Mouse (Mus musculus) liver, embryonic 11.5 days (tissue): ENCODE measurements around the gene Pmpca. TPM values are rescaled to one million over a fixed set of nuclear protein-coding genes. Genes with fewer than 3 reads are reported as not detected.

Source experiments
- ATAC-seq: fragments of 200-750 bp; cut with Nextera tagmentation; replicated peaks from 2 replicates; pipeline ENCODE4 v1.8.0; 2017; ENCODE audit warnings: moderate number of reproducible peaks, mild to moderate bottlenecking, moderate TSS enrichment, moderate library complexity; ENCODE audit not compliant: low FRiP score
- DNase-seq: peaks from one replicate; pipeline ENCODE4 v3.0.0-alpha.2; 2017; ENCODE audit warnings: low spot score
- H3K27ac ChIP-seq: fragments of 300-500 bp; sonication (generic); 2 replicates; pipeline ENCODE4 v1.5.1; 2014; ENCODE audit warnings: mild to moderate bottlenecking, low read depth, low read length, control low read depth
- H3K27me3 ChIP-seq: fragments of 300-500 bp; sonication (generic); replicated peaks from 2 replicates; pipeline ENCODE4 v1.6.1; 2014; ENCODE audit warnings: low read length, mixed read lengths; ENCODE audit not compliant: control insufficient read depth, insufficient read depth
- H3K36me3 ChIP-seq: fragments of 300-500 bp; sonication (generic); 2 replicates; pipeline ENCODE4 v1.6.1; 2014; ENCODE audit warnings: mild to moderate bottlenecking, low read length, moderate library complexity, mixed read lengths; ENCODE audit not compliant: control insufficient read depth, insufficient read depth
- H3K4me1 ChIP-seq: fragments of 300-500 bp; sonication (generic); replicated peaks from 2 replicates; pipeline ENCODE4 v1.6.1; 2014; ENCODE audit warnings: low read length, mixed read lengths; ENCODE audit not compliant: control insufficient read depth, insufficient read depth
- H3K4me2 ChIP-seq: fragments of 300-500 bp; sonication (generic); 2 replicates; pipeline ENCODE4 v1.6.1; 2014; ENCODE audit warnings: mild to moderate bottlenecking, control low read depth, moderate library complexity
- H3K4me3 ChIP-seq: fragments of 300-500 bp; sonication (generic); 2 replicates; pipeline ENCODE4 v1.5.1; 2014; ENCODE audit warnings: low read depth, low read length, control low read depth
- H3K9ac ChIP-seq: fragments of 300-500 bp; sonication (generic); 2 replicates; pipeline ENCODE4 v1.6.1; 2014; ENCODE audit warnings: low read depth, low read length, control low read depth
- H3K9me3 ChIP-seq: fragments of 300-500 bp; sonication (generic); 2 replicates; pipeline ENCODE4 v1.6.1; 2016; ENCODE audit warnings: low read length, inconsistent platforms, mixed read lengths; ENCODE audit not compliant: control insufficient read depth
- WGBS: fragments of 180-500 bp; shearing (Covaris S2); extraction: QIAGEN DNeasy Blood & Tissue Kit; methylation state at CpG from one replicate; pipeline ENCODE4 v1.1.7; 2014; 5-methylcytosine and 5-hydroxymethylcytosine counted together
- polyA plus RNA-seq: library from polyadenylated mRNA; unstranded; fragments of >200 nt; fragmentation: Nextera tagmentation; extraction: Ambion mirVana; gene quantifications from 2 replicates; pipeline ENCODE4 v1.2.1, GENCODE M21; 2014

Pmpca gene
- polyA plus RNA-seq, 1 experiment from 2014 or later: 147 TPM

GRCm38 (mm10) chr2:26424541-26424940 is 35.4 kb downstream of the Pmpca start:
- no peak overlapping the region for H3K4me3 ChIP-seq
- WGBS: 92% methylated on average over 2 of the region's 2 CpGs
- DNase-seq (no peak), ATAC-seq (no peak)
- no peak overlapping the region for H3K4me2 ChIP-seq
- H3K4me1 ChIP-seq: no peaks in the 10 kb centered on the region
- peaks cover 69% of the 10 kb centered on the region for H3K36me3 ChIP-seq
- no peaks in the 10 kb centered on the region for H3K27me3 ChIP-seq
- H3K9me3 ChIP-seq: no peaks in the 10 kb centered on the region
- no peak overlapping the region for H3K27ac ChIP-seq
- H3K9ac ChIP-seq: no peak overlapping the region

- no peak overlapping the region for H3K4me3 ChIP-seq
- H3K27me3 ChIP-seq: no peaks in the 10 kb centered on the region
- WGBS: 94% methylated on average over 5 of the region's 5 CpGs
- H3K36me3 ChIP-seq: peaks cover 69% of the 10 kb centered on the region
- ATAC-seq (no peak), DNase-seq (no peak)
- no peak overlapping the region for H3K27ac ChIP-seq
- no peaks in the 10 kb centered on the region for H3K4me1 ChIP-seq
- no peaks in the 10 kb centered on the region for H3K9me3 ChIP-seq
- H3K4me2 ChIP-seq: no peak overlapping the region
- no peak overlapping the region for H3K9ac ChIP-seq
Measured at GRCm38 (mm10) chr2:26429851-26430250, 40.7 kb downstream of the Pmpca start.

GRCm38 (mm10) chr2:26434791-26435572 is 45.8 kb downstream of the Pmpca start:
- ATAC-seq (peak; percentile 47), DNase-seq (no peak)
- Histone ChIP-seq H3K27me3 (no peaks in the 10 kb centered on the region), H3K4me3 (no peak overlapping the region), H3K9me3 (no peaks in the 10 kb centered on the region), H3K36me3 (peaks cover 51% of the 10 kb centered on the region), H3K4me1 (peaks cover 8% of the 10 kb centered on the region; the same call in 1 of the 2 replicates), H3K27ac (peak overlapping the region; percentile 9; the same call in 1 of the 2 replicates), H3K4me2 (0 out of 2 replicates have a peak overlapping the region, but pooled peaks have one; percentile 21), H3K9ac (no peak overlapping the region)
- WGBS: 83% methylated on average over 7 of the region's 7 CpGs

- Histone ChIP-seq H3K36me3 (peaks cover 54% of the 10 kb centered on the region), H3K9me3 (no peaks in the 10 kb centered on the region), H3K4me3 (no peak overlapping the region), H3K27me3 (no peaks in the 10 kb centered on the region), H3K4me1 (peaks cover 8% of the 10 kb centered on the region; the same call in 1 of the 2 replicates), H3K9ac (peak overlapping the region; percentile 11; the same call in 1 of the 2 replicates), H3K27ac (no peak overlapping the region), H3K4me2 (no peak overlapping the region)
- ATAC-seq: no peak
- no peak for DNase-seq
- WGBS: 68% methylated on average over 4 of the region's 4 CpGs
Measured at GRCm38 (mm10) chr2:26437221-26437620, 48.1 kb downstream of the Pmpca start.

GRCm38 (mm10) chr2:26438373-26438772 is 49.2 kb downstream of the Pmpca start:
- H3K36me3 ChIP-seq: peaks cover 48% of the 10 kb centered on the region
- WGBS: 94% methylated on average over 7 of the region's 7 CpGs
- no peaks in the 10 kb centered on the region for H3K27me3 ChIP-seq

GRCm38 (mm10) chr2:26439671-26440070 is 50.5 kb downstream of the Pmpca start:
- WGBS: 80% methylated on average over 6 of the region's 6 CpGs
- no peak for ATAC-seq
- H3K27me3 ChIP-seq: no peaks in the 10 kb centered on the region
- peaks cover 38% of the 10 kb centered on the region for H3K36me3 ChIP-seq
- no peak overlapping the region for H3K4me3 ChIP-seq
- H3K9ac ChIP-seq: no peak overlapping the region
- peaks cover 21% of the 10 kb centered on the region for H3K4me1 ChIP-seq
- no peak overlapping the region for H3K4me2 ChIP-seq
- H3K9me3 ChIP-seq: no peaks in the 10 kb centered on the region
- DNase-seq: no peak
- no peak overlapping the region for H3K27ac ChIP-seq

More at GRCm38 (mm10) chr2:26438373-26438772, 49.2 kb downstream of the Pmpca start:
- Histone ChIP-seq H3K4me1 (peaks cover 13% of the 10 kb centered on the region; the same call in 1 of the 2 replicates), H3K9ac (no peak overlapping the region), H3K4me2 (no peak overlapping the region), H3K9me3 (no peaks in the 10 kb centered on the region), H3K27ac (no peak overlapping the region), H3K4me3 (no peak overlapping the region)
- no peak for DNase-seq
- no peak for ATAC-seq

GRCm38 (mm10) chr2:26441261-26441660 is 52.1 kb downstream of the Pmpca start:
- DNase-seq (no peak), ATAC-seq (no peak)
- H3K36me3 ChIP-seq: peaks cover 31% of the 10 kb centered on the region
- no peaks in the 10 kb centered on the region for H3K9me3 ChIP-seq
- no peak overlapping the region for H3K4me3 ChIP-seq
- no peaks in the 10 kb centered on the region for H3K27me3 ChIP-seq
- H3K4me2 ChIP-seq: no peak overlapping the region
- H3K27ac ChIP-seq: no peak overlapping the region
- no peak overlapping the region for H3K9ac ChIP-seq
- WGBS: 88% methylated on average over 4 of the region's 4 CpGs
- peaks cover 23% of the 10 kb centered on the region for H3K4me1 ChIP-seq

- Histone ChIP-seq H3K27ac (no peak overlapping the region), H3K36me3 (peaks cover 31% of the 10 kb centered on the region), H3K4me2 (no peak overlapping the region), H3K27me3 (no peaks in the 10 kb centered on the region), H3K4me3 (no peak overlapping the region), H3K9me3 (no peaks in the 10 kb centered on the region), H3K4me1 (peaks cover 27% of the 10 kb centered on the region), H3K9ac (no peak overlapping the region)
- DNase-seq: no peak
- WGBS: 84% methylated on average over 5 of the region's 5 CpGs
- no peak for ATAC-seq
Measured at GRCm38 (mm10) chr2:26441688-26442087, 52.5 kb downstream of the Pmpca start.

- peaks cover 30% of the 10 kb centered on the region for H3K36me3 ChIP-seq
- H3K4me2 ChIP-seq: peak overlapping the region; percentile 81; the same call in 1 of the 2 replicates
- H3K9me3 ChIP-seq: no peaks in the 10 kb centered on the region
- DNase-seq (no peak), ATAC-seq (no peak)
- H3K27ac ChIP-seq: no peak overlapping the region
- peaks cover 29% of the 10 kb centered on the region for H3K4me1 ChIP-seq
- 87% methylated on average over 1 of the region's 1 CpGs for WGBS
- no peak overlapping the region for H3K4me3 ChIP-seq
- no peaks in the 10 kb centered on the region for H3K27me3 ChIP-seq
- H3K9ac ChIP-seq: no peak overlapping the region
Measured at GRCm38 (mm10) chr2:26442843-26443242, 53.7 kb downstream of the Pmpca start.
